Mouse (Mus musculus) midbrain, postnatal 0 days (tissue): ENCODE measurements around the gene Abhd4. TPM values are rescaled to one million over a fixed set of nuclear protein-coding genes. Genes with fewer than 3 reads are reported as not detected.

Experiments
- ATAC-seq: fragments of 200-750 bp; cut with Nextera tagmentation; 2 replicates; pipeline ENCODE4 v1.8.0; 2017; ENCODE audit warnings: moderate number of reproducible peaks, mild to moderate bottlenecking, moderate TSS enrichment, moderate library complexity; ENCODE audit not compliant: low FRiP score
- DNase-seq: peaks from one replicate; pipeline ENCODE4 v3.0.0-alpha.2; 2015; ENCODE audit warnings: low spot score
- H3K27ac ChIP-seq: fragments of 300-500 bp; sonication (generic); 2 replicates; pipeline ENCODE4 v1.5.1; 2014; ENCODE audit warnings: low read depth, mild to moderate bottlenecking, low read length, mixed read lengths
- H3K27me3 ChIP-seq: fragments of 300-500 bp; sonication (generic); 2 replicates; pipeline ENCODE4 v1.6.1; 2014; ENCODE audit warnings: low read length, control low read depth, mixed read lengths; ENCODE audit not compliant: insufficient read depth
- H3K36me3 ChIP-seq: fragments of 300-500 bp; sonication (generic); 2 replicates; pipeline ENCODE4 v1.6.1; 2014; ENCODE audit warnings: low read length, control low read depth, mixed read lengths; ENCODE audit not compliant: insufficient read depth
- H3K4me1 ChIP-seq: fragments of 300-500 bp; sonication (generic); 2 replicates; pipeline ENCODE4 v1.6.1; 2014; ENCODE audit warnings: mild to moderate bottlenecking, control low read depth, antibody characterized with exemption, low read length, mixed read lengths; ENCODE audit not compliant: insufficient read depth
- H3K4me2 ChIP-seq: fragments of 300-500 bp; sonication (generic); 2 replicates; pipeline ENCODE4 v1.6.1; 2014; ENCODE audit warnings: low read depth, mild to moderate bottlenecking, low read length, mixed read lengths; ENCODE audit not compliant: poor library complexity, severe bottlenecking
- H3K4me3 ChIP-seq: fragments of 300-500 bp; sonication (generic); 2 replicates; pipeline ENCODE4 v1.5.1; 2014; ENCODE audit warnings: low read depth, mild to moderate bottlenecking, low read length, moderate library complexity
- H3K9ac ChIP-seq: fragments of 300-500 bp; sonication (generic); replicated peaks from 2 replicates; pipeline ENCODE4 v1.6.1; 2014; ENCODE audit warnings: mild to moderate bottlenecking, low read length, moderate library complexity, mixed read lengths; ENCODE audit not compliant: poor library complexity, severe bottlenecking
- H3K9me3 ChIP-seq: fragments of 300-500 bp; sonication (generic); 2 replicates; pipeline ENCODE4 v1.6.1; 2016; ENCODE audit warnings: low read length, control low read depth
- CTCF ChIP-seq: IDR thresholded peaks from 2 replicates; pipeline ENCODE4 v1.5.1; 2016; ENCODE audit warnings: antibody characterized with exemption, mild to moderate bottlenecking
- WGBS: fragments of 180-500 bp; shearing (Covaris S2); extraction: QIAGEN DNeasy Blood & Tissue Kit; methylation state at CpG from one replicate; pipeline ENCODE4 v1.1.7; 2014; 5-methylcytosine and 5-hydroxymethylcytosine counted together
- polyA plus RNA-seq: library from polyadenylated mRNA; unstranded; fragments of >200 nt; fragmentation: Nextera tagmentation; extraction: Ambion mirVana; gene quantifications from 2 replicates; pipeline ENCODE4 v1.2.1, GENCODE M21; 2015
- total RNA-seq: library from RNA; depleted of rRNA; stranded (reverse); fragments of >200 nt; gene quantifications from 2 replicates; pipeline ENCODE4 v1.2.3, GENCODE M21; 2014

Gene Abhd4
- total and polyA plus RNA-seq, 2 experiments from 2014 or later = 56.4 to 87.8 TPM

DNA sequence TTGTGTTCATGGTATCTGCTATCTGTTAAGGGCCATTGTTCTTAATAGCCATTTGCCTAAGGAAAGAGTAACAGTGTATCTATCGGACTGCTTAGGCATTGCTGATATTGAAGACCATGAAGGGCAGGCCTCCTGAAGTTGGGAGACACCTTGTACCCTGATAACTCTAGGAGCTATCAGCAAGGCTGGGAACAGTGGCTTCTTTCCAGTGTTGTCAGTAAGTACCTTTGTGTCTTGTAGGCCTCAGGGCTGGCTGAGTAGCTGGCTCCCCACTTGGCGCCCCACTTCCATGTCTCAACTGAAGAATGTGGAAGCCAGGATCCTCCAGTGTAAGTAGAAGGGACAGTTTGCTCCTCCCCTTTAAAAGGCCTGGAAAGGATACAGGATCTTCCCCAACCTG is 7.4 kb downstream of the Abhd4 start:
- 96% methylated on average over 2 of the region's 2 CpGs for WGBS
- ATAC-seq = no peak

DNA sequence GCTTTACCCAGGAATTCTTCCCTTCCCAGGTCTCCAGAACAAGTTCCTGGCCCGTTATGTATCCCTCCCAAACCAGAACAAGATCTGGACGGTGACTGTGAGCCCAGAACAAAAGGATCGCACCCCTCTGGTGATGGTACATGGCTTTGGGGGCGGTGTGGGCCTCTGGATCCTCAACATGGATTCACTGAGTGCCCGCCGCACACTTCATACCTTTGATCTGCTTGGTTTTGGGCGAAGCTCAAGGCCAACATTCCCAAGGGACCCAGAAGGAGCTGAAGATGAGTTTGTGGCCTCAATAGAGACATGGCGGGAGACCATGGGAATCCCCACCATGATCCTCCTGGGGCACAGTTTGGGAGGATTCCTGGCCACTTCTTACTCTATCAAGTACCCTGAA is 8.6 kb downstream of the Abhd4 start:
- TF ChIP-seq CTCF = no peak
- no peak for ATAC-seq
- Histone ChIP-seq H3K27me3 (no peaks in the 10 kb centered on the region), H3K4me3 (no peak overlapping the region), H3K9me3 (no peaks in the 10 kb centered on the region), H3K36me3 (no peaks in the 10 kb centered on the region), H3K27ac (no peak overlapping the region), H3K9ac (no peak overlapping the region), H3K4me2 (no peak overlapping the region), H3K4me1 (peaks cover 4% of the 10 kb centered on the region; the same call in 1 of the 2 replicates)
- DNase-seq = no peak
- WGBS = 90% methylated on average over 8 of the region's 8 CpGs

More for the DNA sequence above, 7.4 kb downstream of the Abhd4 start:
- no peak for TF ChIP-seq CTCF
- no peak overlapping the region for H3K9ac ChIP-seq
- H3K27ac ChIP-seq = no peak overlapping the region
- H3K4me1 ChIP-seq = peaks cover 4% of the 10 kb centered on the region; the same call in 1 of the 2 replicates
- no peak overlapping the region for H3K4me2 ChIP-seq
- no peaks in the 10 kb centered on the region for H3K36me3 ChIP-seq
- H3K9me3 ChIP-seq = no peaks in the 10 kb centered on the region
- no peak overlapping the region for H3K4me3 ChIP-seq
- H3K27me3 ChIP-seq = no peaks in the 10 kb centered on the region
- no peak for DNase-seq

DNA sequence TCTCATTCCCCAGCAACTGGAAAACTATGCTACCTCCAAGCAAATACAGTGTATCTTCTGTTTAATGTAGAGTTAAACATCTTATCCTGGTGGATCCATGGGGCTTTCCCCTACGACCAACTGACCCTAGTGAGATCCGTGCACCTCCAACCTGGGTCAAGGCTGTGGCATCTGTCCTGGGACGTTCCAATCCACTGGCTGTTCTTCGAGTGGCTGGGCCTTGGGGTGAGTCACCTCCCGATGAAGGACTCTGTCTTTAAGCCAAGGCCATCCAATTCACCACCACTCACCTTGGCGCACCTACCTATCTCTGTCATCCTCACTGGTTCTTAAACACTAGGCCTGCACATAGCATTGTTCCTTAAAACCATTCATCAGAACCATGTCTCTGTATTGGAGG is 9.1 kb downstream of the Abhd4 start:
- TF ChIP-seq CTCF = no peak
- Histone ChIP-seq H3K27me3 (no peaks in the 10 kb centered on the region), H3K9me3 (no peaks in the 10 kb centered on the region), H3K27ac (no peak overlapping the region), H3K9ac (no peak overlapping the region), H3K4me1 (peaks cover 4% of the 10 kb centered on the region; the same call in 1 of the 2 replicates), H3K4me3 (no peak overlapping the region), H3K36me3 (0 out of 2 replicates have a peak, but pooled peaks cover 4% of the 10 kb centered on the region), H3K4me2 (no peak overlapping the region)
- 95% methylated on average over 6 of the region's 6 CpGs for WGBS
- no peak for DNase-seq
- ATAC-seq = no peak

DNA sequence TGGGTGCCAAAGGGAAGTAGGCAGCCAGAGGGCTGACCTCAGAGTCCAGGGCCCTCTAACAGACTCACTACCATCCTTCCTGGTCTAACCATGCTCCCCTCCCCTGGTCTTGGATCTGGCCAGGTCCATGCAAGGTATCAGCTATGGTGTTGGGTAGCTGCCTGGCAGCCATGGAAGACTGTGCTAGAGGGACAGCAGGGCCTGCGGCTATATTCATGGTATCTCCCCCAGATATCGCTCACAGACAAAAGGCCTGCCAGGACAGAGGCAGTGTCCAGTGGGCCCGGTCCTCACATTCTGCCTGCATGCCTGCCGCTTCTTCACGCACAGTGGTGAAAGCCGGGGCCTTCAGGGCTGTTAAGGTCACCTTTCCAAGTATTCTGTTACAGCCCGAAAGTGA is 10.2 kb downstream of the Abhd4 start:
- Histone ChIP-seq H3K36me3 (0 out of 2 replicates have a peak, but pooled peaks cover 4% of the 10 kb centered on the region), H3K4me1 (peaks cover 4% of the 10 kb centered on the region; the same call in 1 of the 2 replicates), H3K4me2 (no peak overlapping the region), H3K27me3 (no peaks in the 10 kb centered on the region), H3K27ac (no peak overlapping the region), H3K9ac (no peak overlapping the region), H3K9me3 (no peaks in the 10 kb centered on the region), H3K4me3 (no peak overlapping the region)
- no peak for ATAC-seq
- no peak for DNase-seq
- WGBS = 94% methylated on average over 7 of the region's 7 CpGs
- no peak for TF ChIP-seq CTCF

DNA sequence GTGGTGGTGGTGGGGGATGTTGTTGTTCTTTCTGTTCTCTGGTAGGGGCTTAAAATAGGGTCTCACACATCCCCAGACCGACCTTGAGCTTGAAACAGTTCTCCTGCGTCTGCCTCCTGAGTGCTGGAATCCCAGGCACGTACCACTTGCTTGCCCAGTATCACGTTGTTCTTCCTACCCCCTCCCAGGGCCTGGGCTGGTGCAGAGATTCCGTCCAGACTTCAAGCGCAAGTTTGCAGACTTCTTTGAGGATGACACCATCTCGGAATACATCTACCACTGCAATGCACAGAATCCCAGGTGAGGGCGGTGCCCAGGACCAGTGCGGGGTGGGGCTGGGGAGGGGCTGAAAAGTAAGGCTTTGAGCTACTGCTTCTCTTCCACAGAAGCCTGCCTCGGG is 11.1 kb downstream of the Abhd4 start:
- Histone ChIP-seq H3K4me2 (no peak overlapping the region), H3K4me1 (peaks cover 2% of the 10 kb centered on the region; the same call in 1 of the 2 replicates), H3K36me3 (0 out of 2 replicates have a peak, but pooled peaks cover 4% of the 10 kb centered on the region), H3K4me3 (no peak overlapping the region), H3K9ac (no peak overlapping the region), H3K9me3 (no peaks in the 10 kb centered on the region), H3K27me3 (no peaks in the 10 kb centered on the region), H3K27ac (no peak overlapping the region)
- no peak for ATAC-seq
- TF ChIP-seq CTCF = no peak
- DNase-seq = no peak
- WGBS = 47% methylated on average over 10 of the region's 10 CpGs

DNA sequence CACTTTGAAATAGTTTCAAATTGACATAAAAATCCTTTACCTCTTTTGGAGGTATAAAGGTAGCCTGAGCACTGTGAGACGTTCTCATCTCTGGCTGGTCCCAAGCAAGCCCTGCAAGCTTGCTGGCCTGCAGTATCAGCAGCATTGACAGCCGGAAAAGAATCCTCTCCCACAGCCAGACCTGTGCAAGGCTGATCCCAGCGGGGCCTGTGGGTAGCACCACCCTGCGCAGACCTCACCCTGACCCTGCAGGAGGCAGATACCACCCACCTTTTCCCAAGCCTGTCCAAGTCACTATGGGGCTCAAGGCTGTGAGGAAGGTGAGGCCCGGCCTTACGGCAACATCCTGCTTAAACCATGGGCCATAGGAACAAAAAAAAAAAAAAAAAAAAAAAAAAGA is 12.0 kb downstream of the Abhd4 start:
- WGBS = 75% methylated on average over 6 of the region's 6 CpGs
- no peak for ATAC-seq

More for the DNA sequence above, 12.0 kb downstream of the Abhd4 start:
- Histone ChIP-seq H3K4me3 (no peak overlapping the region), H3K27ac (no peak overlapping the region), H3K9me3 (no peaks in the 10 kb centered on the region), H3K27me3 (no peaks in the 10 kb centered on the region), H3K4me2 (no peak overlapping the region), H3K9ac (no peak overlapping the region), H3K36me3 (0 out of 2 replicates have a peak, but pooled peaks cover 4% of the 10 kb centered on the region), H3K4me1 (no peaks in the 10 kb centered on the region)
- no peak for DNase-seq
- TF ChIP-seq CTCF = no peak
